Mouse (Mus musculus): ENCODE measurements around the gene Numb.
"Not testable (repeated sequence)": the region's sequence is repeated elsewhere in the genome, so short reads cannot be mapped to it uniquely, and the experiment has no call there.

Numb gene

GRCm38 (mm10) chr12:83921535-83922381 is at the start of gene Numb:
Numb (minus strand) TSS chr12:83921934.
- DNase-seq (ENCODE audit: low spot score), result peak; percentile 100

DNA sequence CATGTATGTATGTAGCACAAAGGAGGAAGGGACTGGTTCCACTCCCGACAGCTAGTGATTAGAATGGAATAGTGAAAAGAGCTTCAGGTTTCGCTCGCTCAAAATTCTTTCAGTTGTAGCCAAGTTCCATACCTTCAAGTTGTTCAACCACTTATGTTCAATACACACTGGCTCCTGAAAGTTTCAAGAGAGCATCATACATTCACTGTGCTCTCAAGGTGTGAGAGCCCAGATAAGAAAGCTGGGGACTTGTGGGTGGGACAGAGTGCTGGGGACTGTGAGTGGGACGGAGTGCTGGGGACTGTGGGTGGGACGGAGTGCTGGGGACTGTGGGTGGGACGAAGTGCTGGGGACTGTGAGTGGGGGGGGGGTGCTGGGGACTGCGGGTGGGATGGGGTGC is 43.5 kb upstream of the Numb start:
- no peak for DNase-seq (ENCODE audit: low spot score)

GRCm38 (mm10) chr12:83958278-83958677 is 36.5 kb upstream of the Numb start:
- no peak for DNase-seq (ENCODE audit: low spot score)

GRCm38 (mm10) chr12:83951711-83952575 is 30.2 kb upstream of the Numb start:
- DNase-seq (ENCODE audit: low spot score), result no peak

DNA sequence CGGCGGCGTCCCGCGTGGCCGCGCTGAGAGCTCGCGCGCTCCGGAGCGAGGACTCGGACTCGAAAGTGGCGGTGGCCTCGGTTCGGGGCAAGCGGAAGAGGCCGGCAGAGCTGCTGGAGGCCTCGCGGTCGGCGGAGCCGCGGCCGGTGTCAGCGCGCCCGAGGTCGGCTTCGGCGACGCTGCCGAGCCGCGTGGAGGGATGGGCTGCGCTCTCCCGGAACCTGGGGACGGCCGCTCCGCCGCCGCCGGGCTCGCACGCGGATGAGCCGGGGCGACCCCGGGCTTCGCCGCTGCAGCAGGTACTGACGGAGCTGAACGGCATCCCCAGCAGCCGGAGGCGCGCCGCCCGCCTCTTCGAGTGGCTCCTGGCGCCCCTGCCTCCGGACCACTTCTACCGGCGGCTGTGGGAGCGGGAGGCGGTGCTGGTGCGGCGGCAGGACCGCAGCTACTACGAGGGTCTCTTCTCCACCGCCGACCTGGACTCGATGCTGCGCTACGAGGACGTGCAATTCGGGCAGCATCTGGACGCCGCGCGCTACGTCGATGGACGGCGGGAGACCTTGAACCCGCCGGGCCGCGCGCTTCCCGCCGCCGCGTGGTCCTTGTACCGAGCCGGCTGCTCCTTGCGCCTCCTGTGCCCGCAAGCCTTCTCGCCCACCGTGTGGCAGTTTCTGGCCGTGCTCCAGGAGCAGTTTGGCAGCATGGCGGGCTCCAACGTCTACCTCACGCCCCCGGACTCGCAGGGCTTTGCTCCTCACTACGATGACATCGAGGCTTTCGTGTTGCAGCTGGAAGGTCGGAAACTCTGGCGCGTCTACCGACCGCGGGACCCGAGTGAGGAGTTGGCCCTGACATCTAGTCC is 29.3 kb upstream of the Numb start:
- DNase-seq (ENCODE audit: low spot score), result peak; percentile 57

DNA sequence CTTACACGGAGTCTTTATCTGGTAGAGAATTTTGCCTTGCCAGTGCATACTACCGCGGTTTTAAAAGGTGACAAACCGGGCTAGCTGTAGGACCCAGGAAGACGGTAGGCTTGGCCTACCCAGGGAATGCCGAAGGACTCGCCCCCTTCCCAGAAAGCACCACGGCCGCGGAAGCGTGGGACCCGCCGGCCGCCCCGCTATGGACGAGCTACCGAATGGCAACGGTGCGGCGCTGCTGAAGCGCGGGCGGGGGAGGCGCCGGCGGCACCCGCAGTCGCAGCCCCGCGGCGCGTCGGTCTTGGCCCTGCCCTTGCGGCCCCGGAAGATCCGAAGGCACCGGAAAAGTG is 28.7 kb upstream of the Numb start, which contains the start of gene Riox1:
Gene Riox1 (plus strand): TSS at position 116 of the 347 bp plus-strand sequence.
- DNase-seq (ENCODE audit: low spot score), result peak; percentile 87

DNA sequence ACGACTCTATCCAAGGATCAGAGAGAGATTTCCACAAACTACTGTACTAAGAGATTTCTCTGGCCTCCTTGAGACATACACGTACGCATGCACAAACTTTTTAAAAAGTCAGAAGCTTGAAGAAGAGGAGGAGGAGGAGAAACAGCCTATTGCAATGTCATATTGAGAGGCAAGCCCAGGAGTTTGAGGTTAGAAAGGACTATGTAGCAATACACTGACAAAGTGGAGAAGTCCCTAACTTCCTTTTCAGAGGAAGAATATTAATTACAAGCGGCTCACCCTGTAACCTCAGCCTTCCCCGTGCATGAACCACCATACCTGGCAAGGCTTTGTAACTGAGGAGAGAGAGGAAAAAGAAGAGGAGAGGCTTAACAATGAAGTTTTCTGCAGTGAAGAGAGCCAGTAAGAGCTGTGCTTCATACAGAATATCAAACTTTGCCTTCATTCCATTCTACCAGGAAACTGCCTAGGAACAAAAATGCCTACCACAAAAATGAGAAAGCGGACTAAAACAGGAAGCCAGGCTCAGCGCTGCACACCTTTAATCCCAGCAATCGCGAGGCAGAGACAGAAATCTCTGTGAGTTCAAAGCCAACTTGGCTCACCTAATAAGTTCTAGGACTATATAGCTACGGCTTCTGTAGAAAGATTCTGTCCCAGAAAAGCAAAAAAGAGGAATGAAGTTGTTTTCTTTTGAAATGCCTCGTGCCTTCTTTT is 28.2 kb upstream of the Numb start:
- DNase-seq (ENCODE audit: low spot score), result no peak

DNA sequence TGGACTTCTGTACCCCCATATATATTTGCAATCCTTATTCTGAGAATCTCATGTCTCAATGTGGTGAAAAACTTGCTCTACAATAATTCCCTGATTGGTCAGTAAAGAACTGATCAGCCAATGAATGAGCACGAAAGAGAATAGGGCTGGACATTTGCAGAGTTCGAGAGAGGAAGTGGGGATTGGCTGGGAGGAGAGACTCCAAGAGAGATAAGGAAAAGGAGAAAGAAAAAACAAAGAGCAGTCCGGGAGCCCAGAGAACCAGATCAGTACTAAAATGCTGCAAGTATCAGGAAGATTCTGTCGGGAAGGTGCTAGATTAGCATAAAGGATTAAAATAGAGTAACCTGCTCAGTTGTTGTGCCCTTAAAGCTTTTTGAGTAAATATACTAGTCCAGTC is 27.3 kb upstream of the Numb start:
- DNase-seq (ENCODE audit: low spot score), result no peak

DNA sequence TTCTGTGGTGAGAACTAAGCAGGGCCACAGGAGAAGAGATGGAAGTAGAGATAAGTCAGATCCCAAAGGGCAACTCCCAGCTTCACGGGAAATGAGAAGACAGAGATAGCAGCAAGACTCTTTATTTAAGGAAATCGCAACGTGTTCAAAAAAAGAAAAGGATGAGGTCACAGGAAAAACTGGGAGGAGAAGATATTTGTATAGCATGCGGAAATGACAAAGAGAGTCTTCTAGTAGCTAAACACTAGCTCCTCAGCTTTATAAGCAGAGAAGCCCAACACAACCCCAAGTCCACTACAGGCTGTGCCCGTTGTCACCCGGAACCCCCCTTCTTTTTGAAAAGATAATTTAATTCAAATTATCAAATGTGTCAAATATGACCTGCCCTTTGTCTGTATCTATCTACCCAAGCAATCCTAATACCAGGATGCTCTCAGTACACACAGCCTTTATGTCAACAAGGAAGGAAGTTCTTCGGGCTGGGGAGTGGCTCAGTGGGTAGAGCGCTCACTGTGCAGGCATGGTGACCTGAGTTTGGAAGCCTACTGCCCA is 25.6 kb upstream of the Numb start:
- DNase-seq (ENCODE audit: low spot score), result no peak

- no peak for DNase-seq (ENCODE audit: low spot score)
Observed at GRCm38 (mm10) chr12:83941938-83942337, 20.2 kb upstream of the Numb start.

DNA sequence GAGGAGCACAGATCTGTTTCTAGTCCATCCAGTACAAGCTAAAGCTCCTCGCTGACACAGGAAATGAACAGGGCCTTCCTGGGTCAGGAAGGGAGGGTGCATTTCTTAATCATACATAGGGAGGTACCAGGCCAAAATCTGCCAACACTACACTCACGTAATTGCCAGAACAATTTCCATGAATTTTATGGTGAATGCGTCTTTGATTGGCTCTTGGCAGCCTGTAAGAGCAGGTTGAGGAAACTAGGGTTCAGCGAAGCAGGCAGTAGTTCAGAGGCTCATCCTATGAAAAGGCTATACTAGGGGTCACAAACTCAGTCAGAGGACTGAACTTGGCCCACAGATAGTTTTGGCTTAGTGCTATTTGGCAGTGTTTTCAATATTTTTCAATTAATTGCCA is 18.3 kb upstream of the Numb start:
- no peak for DNase-seq (ENCODE audit: low spot score)

DNA sequence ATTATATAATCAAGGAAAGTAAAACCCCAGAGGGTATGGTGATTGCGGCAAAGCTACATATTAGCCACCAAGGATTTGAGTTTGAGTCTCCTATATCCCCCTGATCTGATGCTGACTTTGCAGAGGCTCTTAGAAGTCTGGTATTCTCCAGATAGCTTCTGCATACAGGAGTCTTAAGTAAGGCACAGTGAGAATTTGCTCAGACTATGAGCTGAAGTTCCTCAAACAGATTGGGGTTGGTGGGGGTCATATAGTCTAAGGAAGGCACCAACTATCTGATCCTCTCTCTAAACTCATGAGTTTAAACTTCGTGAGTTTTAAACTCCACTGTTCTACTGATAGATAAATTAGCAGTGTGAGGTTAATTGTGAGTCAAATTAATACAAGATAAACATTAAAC is 17.6 kb upstream of the Numb start:
- DNase-seq (ENCODE audit: low spot score), result no peak

- DNase-seq (ENCODE audit: low spot score), result not testable (repeated sequence)
Observed at GRCm38 (mm10) chr12:83938592-83938991, 16.9 kb upstream of the Numb start.

- DNase-seq (ENCODE audit: low spot score), result no peak
Observed at GRCm38 (mm10) chr12:83937600-83937999, 15.9 kb upstream of the Numb start.

GRCm38 (mm10) chr12:83929186-83929804 is 7.6 kb upstream of the Numb start:
- DNase-seq (ENCODE audit: low spot score), result no peak

GRCm38 (mm10) chr12:83927747-83928146 is 6.0 kb upstream of the Numb start:
- no peak for DNase-seq (ENCODE audit: low spot score)

DNA sequence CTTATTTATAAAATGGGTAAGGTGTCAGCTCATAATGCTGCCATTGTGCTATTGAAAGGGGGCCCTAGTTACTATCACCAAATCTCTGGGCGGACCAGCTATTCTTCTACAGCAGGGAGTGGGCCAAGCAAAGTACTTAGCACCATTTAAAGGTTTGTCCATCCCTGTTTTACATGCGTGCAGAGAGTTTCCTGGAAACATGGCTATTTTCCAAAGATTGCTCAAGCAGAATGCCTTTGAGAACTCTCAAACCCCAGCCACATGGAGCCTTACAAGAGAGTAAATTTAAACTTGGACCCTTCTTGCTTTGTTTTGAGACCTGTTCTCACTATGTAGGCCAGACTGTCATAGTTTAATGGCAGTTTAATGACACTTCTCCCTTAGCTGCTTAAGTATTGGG is 4.3 kb upstream of the Numb start:
- no peak for DNase-seq (ENCODE audit: low spot score)

DNA sequence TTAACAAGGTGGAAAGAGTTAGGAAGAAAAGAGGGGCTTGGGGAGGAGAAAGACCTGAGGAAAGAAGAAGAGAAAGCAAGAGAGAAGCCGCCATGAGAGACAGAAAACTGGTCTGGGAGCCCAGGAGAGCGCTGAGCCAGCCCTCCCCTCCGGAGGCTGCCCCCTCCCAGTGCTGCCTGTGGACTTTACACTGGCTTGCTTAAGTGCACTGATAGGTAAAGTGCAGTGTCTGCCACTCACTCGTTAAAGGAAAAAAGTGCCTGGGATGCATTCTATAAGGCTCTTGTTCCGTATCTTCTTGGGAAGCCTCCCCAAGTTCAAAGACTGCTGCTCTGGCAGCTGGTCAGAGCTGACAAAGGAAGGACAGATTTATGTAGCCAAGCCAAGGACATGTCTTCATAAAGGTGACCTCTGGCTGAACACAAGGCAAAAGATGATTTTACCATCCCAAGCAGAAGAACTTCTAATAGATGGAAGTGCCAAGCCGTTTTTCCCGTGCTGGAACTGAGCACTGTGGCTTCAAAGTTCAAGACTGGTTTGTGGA is 3.5 kb upstream of the Numb start:
- DNase-seq (ENCODE audit: low spot score), result peak; percentile 73

DNA sequence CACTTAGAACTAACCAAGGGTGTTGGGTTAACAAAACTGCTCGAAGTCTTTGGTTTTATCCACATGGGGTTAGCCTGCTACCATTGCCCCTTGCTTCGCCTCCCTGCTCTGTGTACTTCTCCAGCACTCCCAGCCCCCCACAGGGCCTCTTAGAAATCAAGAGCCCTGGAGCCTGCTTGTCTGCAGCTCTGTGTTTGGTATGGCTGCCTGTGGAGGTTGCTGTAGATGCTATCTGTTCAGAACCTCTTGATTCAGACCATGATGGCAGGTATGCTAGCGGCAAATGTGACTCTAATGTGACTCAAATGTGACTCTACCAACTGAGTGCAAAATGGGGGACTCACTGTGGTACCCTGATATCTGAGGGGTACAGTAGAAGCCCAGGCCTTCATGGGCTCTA is 2.6 kb upstream of the Numb start:
- peak; percentile 42 for DNase-seq (ENCODE audit: low spot score)

DNA sequence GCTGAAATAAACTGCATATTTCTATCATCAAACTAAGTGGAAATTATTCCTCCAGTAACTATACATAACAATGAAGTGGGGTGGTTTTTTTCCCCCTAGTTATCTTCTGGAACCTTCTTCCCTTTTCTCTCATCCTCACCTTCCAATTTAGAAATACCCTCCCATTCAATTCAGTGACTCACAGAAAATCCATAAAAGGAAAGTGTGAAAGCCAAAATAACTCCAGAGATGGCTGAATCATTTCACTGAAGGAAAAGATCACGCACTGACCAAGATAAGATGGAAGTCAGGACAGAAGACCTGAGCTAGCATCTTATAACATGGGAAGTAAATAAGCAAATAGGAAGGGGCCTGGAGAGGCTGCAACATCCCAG is 1.7 kb upstream of the Numb start:
- no peak for DNase-seq (ENCODE audit: low spot score)

All from yolk sac, embryonic 10.5 days (tissue).